In the genomic region with DNA sequence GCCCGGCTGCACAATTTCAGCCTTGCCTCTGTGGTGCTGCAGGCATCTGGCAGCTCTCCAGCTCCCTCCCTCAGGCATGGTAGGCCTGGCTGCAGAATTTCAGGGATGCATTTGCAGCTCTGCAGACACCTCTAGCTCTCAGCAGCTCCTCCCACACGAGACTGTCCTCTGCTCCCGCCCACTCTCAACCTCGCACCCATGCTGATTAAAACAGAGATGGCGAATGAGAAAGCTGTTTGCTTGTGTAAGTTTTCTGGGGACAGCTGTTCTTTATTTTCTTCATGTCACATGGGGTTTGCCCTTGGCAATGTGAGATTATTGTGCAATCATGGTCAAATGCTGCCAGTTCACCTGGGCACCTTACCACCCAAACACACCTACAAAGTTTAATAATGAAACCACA, we compare ENCODE assay signal across 8 mouse cellular contexts.
DNase-seq lines count a peak whose midpoint lies in the region; ATAC-seq lines count a peak whose summit lies in the region.

No protein-coding gene starts in this region.

- no peaks in the 10 kb centered on the region for H3K9me3 ChIP-seq in midbrain, embryonic 12.5 days
- H3K9me3 ChIP-seq in midbrain, embryonic 11.5 days (ENCODE audit: control insufficient read depth, low read length) = no peaks in the 10 kb centered on the region
- 0 out of 2 replicates have a peak, but pooled peaks cover 4% of the 10 kb centered on the region for H3K9me3 ChIP-seq in heart, embryonic 14.5 days (ENCODE audit: control insufficient read depth, low read length)

- no peak for DNase-seq in midbrain, embryonic 11.5 days (ENCODE audit: low spot score, missing footprints)
- DNase-seq in cerebellum, adult 8-10 months = peak; percentile 35
- peak; percentile 72 for DNase-seq in layer of hippocampus, adult 9-11 months
- DNase-seq in retina, embryonic 14.5 days (ENCODE audit: low spot score) = peak; percentile 57
- no peak for DNase-seq in thymus, postnatal 25 days

- no peaks in the 10 kb centered on the region for H3K4me1 ChIP-seq in midbrain, embryonic 12.5 days
- H3K4me1 ChIP-seq in midbrain, embryonic 11.5 days (ENCODE audit: control insufficient read depth, insufficient read depth, low read length) = no peaks in the 10 kb centered on the region
- peaks cover 11 to 19% of the 10 kb centered on the region in 2 experiments for H3K4me1 ChIP-seq in heart, embryonic 14.5 days (ENCODE audit: control insufficient read depth in 2 of 2, insufficient read depth in 2 of 2, low read length in 2 of 2)

- H3K27ac ChIP-seq in midbrain, embryonic 12.5 days (replicated peaks) = no peak overlapping the region
- H3K27ac ChIP-seq in midbrain, embryonic 11.5 days (ENCODE audit: low read depth, low read length) = no peak overlapping the region
- peak overlapping the region; percentile 37 to 41; a peak in 3 of 4 replicates for H3K27ac ChIP-seq in heart, embryonic 14.5 days (replicated peaks in 1 of 2; ENCODE audit: control insufficient read depth in 1 of 2, insufficient read depth in 1 of 2, low read depth in 2 of 2, low read length in 2 of 2)

- H3K4me2 ChIP-seq in midbrain, embryonic 12.5 days (replicated peaks) = no peak overlapping the region
- H3K4me2 ChIP-seq in midbrain, embryonic 11.5 days = no peak overlapping the region
- H3K4me2 ChIP-seq in heart, embryonic 14.5 days (ENCODE audit: low read length) = 0 out of 2 replicates have a peak overlapping the region, but pooled peaks have one; percentile 29

- H3K36me3 ChIP-seq in midbrain, embryonic 12.5 days = no peaks in the 10 kb centered on the region
- no peaks in the 10 kb centered on the region for H3K36me3 ChIP-seq in midbrain, embryonic 11.5 days (ENCODE audit: control insufficient read depth, insufficient read depth, low read length)
- peaks cover 46% of the 10 kb centered on the region for H3K36me3 ChIP-seq in heart, embryonic 14.5 days (ENCODE audit: control insufficient read depth, insufficient read depth, low read length)

- 44% methylated on average over 5 of the region's 5 CpGs for WGBS in midbrain, embryonic 12.5 days
- 43% methylated on average over 5 of the region's 5 CpGs for WGBS in midbrain, embryonic 11.5 days
- 7% methylated on average over 5 of the region's 5 CpGs for WGBS in heart, embryonic 14.5 days

- ATAC-seq in midbrain, embryonic 12.5 days (ENCODE audit: low FRiP score, low read depth) = 0 out of 2 replicates have a peak, but pooled peaks have one; percentile 6
- no peak for ATAC-seq in midbrain, embryonic 11.5 days (ENCODE audit: low FRiP score)
- ATAC-seq in heart, embryonic 14.5 days (ENCODE audit: insufficient number of reproducible peaks, insufficient read depth, low FRiP score, low read depth) = peak; percentile 55; the same call in 1 of the 2 replicates
- ATAC-seq in megakaryocyte-erythroid progenitor cell, adult 5-6 weeks (replicated peaks; ENCODE audit: low FRiP score, low TSS enrichment, poor library complexity, severe bottlenecking) = no peak

- no peak overlapping the region for H3K4me3 ChIP-seq in midbrain, embryonic 12.5 days
- no peak overlapping the region for H3K4me3 ChIP-seq in midbrain, embryonic 11.5 days (ENCODE audit: low read depth, low read length)
- H3K4me3 ChIP-seq in heart, embryonic 14.5 days (ENCODE audit: control insufficient read depth in 1 of 2, insufficient read depth in 1 of 2, low read depth in 1 of 2, low read length in 2 of 2) = no peak overlapping the region

- H3K27me3 ChIP-seq in midbrain, embryonic 12.5 days = no peaks in the 10 kb centered on the region
- no peaks in the 10 kb centered on the region for H3K27me3 ChIP-seq in midbrain, embryonic 11.5 days (ENCODE audit: control insufficient read depth, insufficient read depth, low read length)
- no peaks in the 10 kb centered on the region for H3K27me3 ChIP-seq in heart, embryonic 14.5 days (ENCODE audit: control insufficient read depth, insufficient read depth, low read length)

- H3K9ac ChIP-seq in midbrain, embryonic 12.5 days (replicated peaks) = no peak overlapping the region
- no peak overlapping the region for H3K9ac ChIP-seq in midbrain, embryonic 11.5 days (ENCODE audit: low read length)
- no peak overlapping the region for H3K9ac ChIP-seq in heart, embryonic 14.5 days (ENCODE audit: low read length)

Comparison
In these comparisons a context has a peak if more than half of its experiments do, and no peak if none do; other contexts are left out.
1. ATAC-seq: peak in midbrain, embryonic 12.5 days (single experiment) and heart, embryonic 14.5 days (single experiment); none in midbrain, embryonic 11.5 days (single experiment) and megakaryocyte-erythroid progenitor cell, adult 5-6 weeks (single experiment).
2. H3K27ac ChIP-seq: peak in heart, embryonic 14.5 days (2 of 2); none in midbrain, embryonic 12.5 days (single experiment) and midbrain, embryonic 11.5 days (single experiment).
3. DNase-seq: peak in cerebellum, adult 8-10 months (single experiment), layer of hippocampus, adult 9-11 months (single experiment) and retina, embryonic 14.5 days (single experiment); none in midbrain, embryonic 11.5 days (single experiment) and thymus, postnatal 25 days (single experiment).